Mouse (Mus musculus): Measurements from ENCODE around the gene Zmynd10. TPM values are rescaled to one million over a fixed set of nuclear protein-coding genes. Genes with fewer than 3 reads are reported as not detected.

Zmynd10 gene
- polyA plus RNA-seq, 1 experiment, result 0.84 TPM

DNA sequence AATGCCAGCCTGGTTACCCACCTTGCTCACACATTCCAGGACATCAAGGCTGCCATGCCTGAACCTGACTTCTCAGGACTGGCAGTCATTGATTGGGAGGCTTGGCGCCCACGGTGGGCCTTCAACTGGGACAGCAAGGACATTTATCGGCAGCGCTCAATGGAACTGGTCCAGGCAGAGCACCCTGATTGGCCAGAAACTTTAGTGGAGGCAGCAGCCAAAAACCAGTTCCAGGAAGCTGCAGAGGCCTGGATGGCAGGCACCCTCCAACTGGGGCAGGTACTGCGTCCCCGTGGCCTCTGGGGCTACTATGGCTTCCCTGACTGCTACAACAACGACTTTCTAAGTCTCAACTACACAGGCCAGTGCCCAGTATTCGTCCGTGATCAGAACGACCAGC, 30.8 kb downstream of the Zmynd10 start:
- Histone ChIP-seq H3K27me3 (ENCODE audit: control insufficient read depth, insufficient read depth, low read length) (no peaks in the 10 kb centered on the region), H3K4me3 (ENCODE audit: extremely low read depth, insufficient read depth, insufficient read length) (no peak overlapping the region), H3K27ac (ENCODE audit: insufficient read depth, low read length) (no peak overlapping the region), H3K36me3 (ENCODE audit: control insufficient read depth, insufficient read depth, low read length) (no peaks in the 10 kb centered on the region), H3K4me1 (ENCODE audit: control insufficient read depth, insufficient read depth, insufficient read length) (peaks cover 11% of the 10 kb centered on the region; the same call in 1 of the 2 replicates)
- no peak for DNase-seq (ENCODE audit: low read depth in 1 of 2, low spot score in 2 of 2)
- no peak for TF ChIP-seq POLR2A (IDR thresholded peaks at IDR 0.05; ENCODE audit: low read depth, low read length)
- 91% methylated on average over 10 of the region's 10 CpGs for WGBS

- Histone ChIP-seq H3K27me3 (ENCODE audit: control insufficient read depth, insufficient read depth, low read length) (no peaks in the 10 kb centered on the region), H3K4me3 (ENCODE audit: extremely low read depth, insufficient read depth, insufficient read length) (no peak within 1 kb of the TSS), H3K27ac (ENCODE audit: insufficient read depth, low read length) (no peak within 1 kb of the TSS)
These were observed 31.5 kb downstream of the Zmynd10 start, which contains the start of gene Naa80 for GRCm38 (mm10) chr9:107578587-107578986. Gene Naa80 (plus strand): TSS chr9:107578887.

DNA sequence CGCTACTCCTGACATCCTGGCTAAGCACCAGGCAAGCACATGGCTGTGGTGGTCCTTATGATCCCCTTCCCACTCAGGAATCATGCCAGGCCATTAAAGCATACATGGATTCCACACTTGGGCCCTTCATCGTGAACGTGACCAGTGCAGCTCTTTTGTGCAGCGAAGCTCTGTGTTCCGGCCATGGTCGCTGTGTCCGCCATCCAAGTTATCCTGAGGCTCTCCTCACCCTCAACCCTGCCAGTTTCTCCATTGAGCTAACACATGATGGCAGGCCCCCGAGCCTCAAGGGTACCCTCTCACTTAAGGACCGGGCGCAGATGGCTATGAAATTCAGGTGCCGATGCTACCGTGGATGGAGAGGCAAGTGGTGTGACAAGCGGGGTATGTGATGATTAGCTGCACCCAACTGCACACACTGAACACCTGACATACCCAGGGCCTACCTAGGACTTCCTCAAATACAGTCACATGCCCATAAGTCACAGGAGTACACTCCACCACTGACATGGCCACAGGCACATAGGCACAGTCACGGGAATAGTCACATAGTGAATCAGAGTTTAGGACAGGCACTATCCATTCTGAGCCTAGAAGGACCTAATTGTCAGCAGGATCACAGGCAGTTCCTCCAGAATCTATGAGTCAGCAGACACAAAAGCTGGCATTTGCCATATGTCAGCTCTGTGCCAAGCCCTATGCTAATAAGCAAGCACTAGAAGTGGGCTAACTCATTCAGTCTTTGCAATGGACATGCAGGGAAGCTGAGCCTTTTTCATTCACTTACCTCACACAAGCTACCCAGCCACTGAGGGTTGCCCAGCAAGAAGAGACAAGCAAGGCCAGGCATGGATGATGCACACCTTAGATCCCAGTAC, 32.2 kb downstream of the Zmynd10 start:
- no peaks in the 10 kb centered on the region for H3K27me3 ChIP-seq (ENCODE audit: control insufficient read depth, insufficient read depth, low read length)
- TF ChIP-seq CTCF (IDR thresholded peaks at IDR 0.05; ENCODE audit: extremely low read depth, insufficient read depth, insufficient read length, insufficient replicate concordance) (no peak), POLR2A (IDR thresholded peaks at IDR 0.05; ENCODE audit: low read depth, low read length) (no peak)
- peaks cover 11% of the 10 kb centered on the region; the same call in 1 of the 2 replicates for H3K4me1 ChIP-seq (ENCODE audit: control insufficient read depth, insufficient read depth, insufficient read length)
- 88% methylated on average over 14 of the region's 14 CpGs for WGBS
- H3K27ac ChIP-seq (ENCODE audit: insufficient read depth, low read length), result no peak overlapping the region
- no peaks in the 10 kb centered on the region for H3K36me3 ChIP-seq (ENCODE audit: control insufficient read depth, insufficient read depth, low read length)
- DNase-seq (ENCODE audit: low read depth in 1 of 2, low spot score in 2 of 2), result no peak
- no peak overlapping the region for H3K4me3 ChIP-seq (ENCODE audit: extremely low read depth, insufficient read depth, insufficient read length)

More at GRCm38 (mm10) chr9:107578587-107578986, 31.5 kb downstream of the Zmynd10 start, which contains the start of gene Naa80:
- TF ChIP-seq CTCF (IDR thresholded peaks at IDR 0.05; ENCODE audit: extremely low read depth, insufficient read depth, insufficient read length, insufficient replicate concordance), result no peak
- no peak for TF ChIP-seq POLR2A (IDR thresholded peaks at IDR 0.05; ENCODE audit: low read depth, low read length)
- WGBS, result 92% methylated on average over 3 of the region's 3 CpGs
- DNase-seq (ENCODE audit: low read depth in 1 of 2, low spot score in 2 of 2), result no peak
- H3K4me1 ChIP-seq (ENCODE audit: control insufficient read depth, insufficient read depth, insufficient read length), result peaks cover 11% of the 10 kb centered on the region; the same call in 1 of the 2 replicates
- H3K36me3 ChIP-seq (ENCODE audit: control insufficient read depth, insufficient read depth, low read length), result no peaks in the 10 kb centered on the region

- WGBS, result under 1% methylated on average over 32 of the region's 32 CpGs
- DNase-seq (ENCODE audit: low read depth in 1 of 2, low spot score in 2 of 2), result peak; percentile 68 to 73
- Histone ChIP-seq H3K4me3 (ENCODE audit: extremely low read depth, insufficient read depth, insufficient read length) (peak within 1 kb of the TSS; percentile 70), H3K36me3 (ENCODE audit: control insufficient read depth, insufficient read depth, low read length) (no peaks in the 10 kb centered on the region), H3K4me1 (ENCODE audit: control insufficient read depth, insufficient read depth, insufficient read length) (peaks cover 11% of the 10 kb centered on the region; the same call in 1 of the 2 replicates), H3K27ac (ENCODE audit: insufficient read depth, low read length) (peak within 1 kb of the TSS; percentile 74), H3K27me3 (ENCODE audit: control insufficient read depth, insufficient read depth, low read length) (no peaks in the 10 kb centered on the region)
- TF ChIP-seq CTCF (IDR thresholded peaks at IDR 0.05; ENCODE audit: extremely low read depth, insufficient read depth, insufficient read length, insufficient replicate concordance) (no peak), POLR2A (IDR thresholded peaks at IDR 0.05; ENCODE audit: low read depth, low read length) (peak; percentile 67)
These were observed 33.6 kb downstream of the Zmynd10 start, which contains the start of gene Hyal3 for GRCm38 (mm10) chr9:107580501-107581317. Gene Hyal3 (plus strand): TSS chr9:107580818.

DNA sequence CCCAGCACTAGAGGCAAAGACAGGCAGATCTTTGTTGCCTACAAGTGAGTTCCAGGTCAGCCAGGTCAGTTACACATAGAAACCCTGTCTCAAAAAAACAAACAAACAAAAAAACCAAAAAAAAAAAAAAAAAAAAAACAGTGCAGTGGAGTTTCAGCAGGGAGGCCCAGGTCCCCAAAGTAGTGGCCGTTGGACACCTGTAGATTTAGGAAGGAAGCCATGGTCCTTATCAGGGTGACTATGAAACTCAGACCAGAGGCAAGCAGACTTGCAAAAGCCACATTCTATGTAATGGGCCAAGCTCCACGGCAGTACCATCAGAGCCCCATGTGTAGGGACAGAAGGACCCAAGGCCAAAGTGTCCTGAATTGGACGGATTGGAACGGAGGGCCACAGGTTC, 34.5 kb downstream of the Zmynd10 start:
- peaks cover 11% of the 10 kb centered on the region; the same call in 1 of the 2 replicates for H3K4me1 ChIP-seq (ENCODE audit: control insufficient read depth, insufficient read depth, insufficient read length)
- no peak for DNase-seq (ENCODE audit: low read depth in 1 of 2, low spot score in 2 of 2)
- TF ChIP-seq POLR2A (IDR thresholded peaks at IDR 0.05; ENCODE audit: low read depth, low read length), result no peak
- TF ChIP-seq CTCF (IDR thresholded peaks at IDR 0.05; ENCODE audit: extremely low read depth, insufficient read depth, insufficient read length, insufficient replicate concordance), result no peak
- 0 out of 2 replicates have a peak overlapping the region, but pooled peaks have one; percentile 70 for H3K4me3 ChIP-seq (ENCODE audit: extremely low read depth, insufficient read depth, insufficient read length)
- no peaks in the 10 kb centered on the region for H3K27me3 ChIP-seq (ENCODE audit: control insufficient read depth, insufficient read depth, low read length)
- WGBS, result 60% methylated on average over 4 of the region's 4 CpGs
- H3K27ac ChIP-seq (ENCODE audit: insufficient read depth, low read length), result no peak overlapping the region
- no peaks in the 10 kb centered on the region for H3K36me3 ChIP-seq (ENCODE audit: control insufficient read depth, insufficient read depth, low read length)

DNA sequence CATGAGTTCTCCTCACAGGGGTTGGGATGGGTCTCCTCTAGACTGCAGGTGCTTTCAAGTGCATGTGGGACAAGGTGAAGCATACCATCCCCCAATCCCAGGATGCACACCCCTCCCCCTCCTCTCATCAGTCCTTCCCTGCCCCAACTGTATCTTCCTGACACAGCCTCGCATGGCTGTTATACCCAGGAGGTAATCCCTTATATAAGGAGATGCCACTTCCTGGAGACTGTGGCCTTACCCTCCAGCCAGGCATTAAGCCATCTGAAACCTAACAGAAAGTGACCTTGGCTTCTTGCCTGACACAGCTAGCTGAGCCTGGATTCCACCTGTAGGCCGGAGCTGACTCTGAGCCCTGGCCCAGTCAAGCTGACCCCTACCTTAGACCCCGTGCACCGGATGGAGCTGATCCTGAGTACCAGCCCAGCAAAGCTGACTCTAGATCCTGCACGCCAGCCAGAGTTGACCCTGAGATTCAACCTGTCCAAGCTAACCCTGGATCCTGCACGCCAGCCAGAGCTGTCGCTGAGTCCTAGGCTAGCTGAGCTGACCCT, 35.5 kb downstream of the Zmynd10 start:
- no peak for DNase-seq (ENCODE audit: low read depth in 1 of 2, low spot score in 2 of 2)
- Histone ChIP-seq H3K4me1 (ENCODE audit: control insufficient read depth, insufficient read depth, insufficient read length) (peaks cover 11% of the 10 kb centered on the region; the same call in 1 of the 2 replicates), H3K27me3 (ENCODE audit: control insufficient read depth, insufficient read depth, low read length) (no peaks in the 10 kb centered on the region), H3K4me3 (ENCODE audit: extremely low read depth, insufficient read depth, insufficient read length) (no peak overlapping the region), H3K27ac (ENCODE audit: insufficient read depth, low read length) (no peak overlapping the region), H3K36me3 (ENCODE audit: control insufficient read depth, insufficient read depth, low read length) (no peaks in the 10 kb centered on the region)
- no peak for TF ChIP-seq POLR2A (IDR thresholded peaks at IDR 0.05; ENCODE audit: low read depth, low read length)
- TF ChIP-seq CTCF (IDR thresholded peaks at IDR 0.05; ENCODE audit: extremely low read depth, insufficient read depth, insufficient read length, insufficient replicate concordance), result no peak
- 87% methylated on average over 7 of the region's 7 CpGs for WGBS
